Mouse (Mus musculus): ENCODE measurements at regions not wholly inside any gene's neighbourhood (a gene's known extent, or its start where the extent isn't known, plus 50 kb on each side); places are given as distances from the start of the nearest gene placed in this dataset.

DNA sequence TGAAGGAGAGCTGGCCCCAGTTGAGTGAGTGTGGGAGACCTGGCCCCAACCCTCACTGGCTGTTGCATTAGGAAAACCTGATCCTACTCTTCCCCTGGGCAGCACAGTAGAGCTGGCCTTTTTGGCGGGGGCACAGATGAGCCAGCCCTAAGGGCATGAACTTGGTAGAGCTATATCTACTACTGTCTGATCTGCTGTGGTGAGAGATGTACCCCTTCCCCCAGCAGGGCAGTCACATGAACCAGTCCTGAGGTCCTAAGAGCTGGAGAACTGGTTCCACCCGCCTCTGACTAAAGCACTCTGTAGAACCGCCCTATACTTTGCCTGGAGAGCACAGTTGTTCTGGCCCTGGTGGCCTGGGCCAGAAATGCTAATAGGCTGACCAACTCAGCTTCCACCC, 622.5 kb upstream of the Adamts5 start:
- H3K4me2 ChIP-seq (ENCODE audit: low read length): no peak overlapping the region
- no peaks in the 10 kb centered on the region for H3K9me3 ChIP-seq (ENCODE audit: control insufficient read depth, low read length)
- H3K4me3 ChIP-seq (replicated peaks; ENCODE audit: low read depth, low read length): no peak overlapping the region
- DNase-seq (no peak), ATAC-seq (ENCODE audit: low FRiP score, low TSS enrichment) (peak; percentile 65)
- H3K4me1 ChIP-seq (ENCODE audit: control insufficient read depth, insufficient read depth, low read length): no peaks in the 10 kb centered on the region
- no peaks in the 10 kb centered on the region for H3K36me3 ChIP-seq (ENCODE audit: control insufficient read depth, insufficient read depth, low read length)
- 79% methylated on average over 3 of the region's 3 CpGs for WGBS
- H3K9ac ChIP-seq (replicated peaks; ENCODE audit: low read length): no peak overlapping the region
- H3K27ac ChIP-seq (replicated peaks; ENCODE audit: low read depth, low read length): no peak overlapping the region
- H3K27me3 ChIP-seq (ENCODE audit: control insufficient read depth, insufficient read depth, low read length): no peaks in the 10 kb centered on the region

DNA sequence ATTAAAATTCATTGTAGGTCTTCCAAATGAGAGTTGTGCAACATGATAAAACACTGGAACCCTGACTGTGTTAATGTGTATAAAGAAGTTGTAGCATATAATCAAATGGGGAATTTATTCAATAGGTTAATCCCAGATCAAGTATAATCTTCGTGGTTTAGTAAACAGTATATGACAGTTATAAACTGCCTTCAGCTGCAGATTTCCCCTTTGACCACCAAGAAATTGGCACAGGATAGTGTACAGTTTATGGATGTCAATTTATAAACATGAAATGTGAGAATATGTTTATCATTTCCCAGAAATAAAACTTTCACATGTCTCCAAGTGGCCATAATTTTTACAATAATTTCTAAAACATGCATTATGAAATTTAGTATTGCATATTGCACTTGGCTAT, 615.3 kb upstream of the Adamts5 start:
- H3K27ac ChIP-seq (replicated peaks; ENCODE audit: low read depth, low read length): no peak overlapping the region
- 50% methylated on average over 1 of the region's 1 CpGs for WGBS
- H3K4me1 ChIP-seq (ENCODE audit: control insufficient read depth, insufficient read depth, low read length): no peaks in the 10 kb centered on the region
- no peaks in the 10 kb centered on the region for H3K36me3 ChIP-seq (ENCODE audit: control insufficient read depth, insufficient read depth, low read length)
- H3K9me3 ChIP-seq (ENCODE audit: control insufficient read depth, low read length): no peaks in the 10 kb centered on the region
- no peaks in the 10 kb centered on the region for H3K27me3 ChIP-seq (ENCODE audit: control insufficient read depth, insufficient read depth, low read length)
- H3K9ac ChIP-seq (replicated peaks; ENCODE audit: low read length): no peak overlapping the region
- no peak overlapping the region for H3K4me3 ChIP-seq (replicated peaks; ENCODE audit: low read depth, low read length)
- ATAC-seq (ENCODE audit: low FRiP score, low TSS enrichment) (no peak), DNase-seq (no peak)
- H3K4me2 ChIP-seq (ENCODE audit: low read length): no peak overlapping the region

DNA sequence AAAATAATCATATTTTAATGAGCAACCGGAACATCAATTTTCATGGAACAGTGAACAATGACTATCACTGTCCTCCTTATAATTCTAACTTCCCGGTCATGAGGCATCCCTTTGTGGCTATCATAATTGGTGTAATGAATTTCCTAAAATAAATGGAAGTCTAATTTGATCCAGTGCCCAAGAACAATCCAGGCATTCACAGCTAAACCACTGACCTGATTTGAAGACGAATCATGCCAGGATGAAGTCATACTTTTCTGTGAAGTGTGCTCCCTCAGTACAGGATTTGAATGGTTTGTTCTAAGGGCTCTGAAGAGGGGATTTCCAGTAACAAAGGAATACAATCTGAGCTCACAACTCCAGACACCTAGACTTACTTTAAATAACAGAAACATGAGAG, 614.5 kb upstream of the Adamts5 start:
- Histone ChIP-seq H3K9me3 (ENCODE audit: control insufficient read depth, low read length) (no peaks in the 10 kb centered on the region), H3K4me1 (ENCODE audit: control insufficient read depth, insufficient read depth, low read length) (no peaks in the 10 kb centered on the region), H3K27me3 (ENCODE audit: control insufficient read depth, insufficient read depth, low read length) (no peaks in the 10 kb centered on the region), H3K4me3 (replicated peaks; ENCODE audit: low read depth, low read length) (no peak overlapping the region), H3K27ac (replicated peaks; ENCODE audit: low read depth, low read length) (no peak overlapping the region), H3K4me2 (ENCODE audit: low read length) (no peak overlapping the region), H3K36me3 (ENCODE audit: control insufficient read depth, insufficient read depth, low read length) (no peaks in the 10 kb centered on the region), H3K9ac (replicated peaks; ENCODE audit: low read length) (no peak overlapping the region)
- 56% methylated on average over 3 of the region's 3 CpGs for WGBS
- ATAC-seq (ENCODE audit: low FRiP score, low TSS enrichment) (no peak), DNase-seq (no peak)

DNA sequence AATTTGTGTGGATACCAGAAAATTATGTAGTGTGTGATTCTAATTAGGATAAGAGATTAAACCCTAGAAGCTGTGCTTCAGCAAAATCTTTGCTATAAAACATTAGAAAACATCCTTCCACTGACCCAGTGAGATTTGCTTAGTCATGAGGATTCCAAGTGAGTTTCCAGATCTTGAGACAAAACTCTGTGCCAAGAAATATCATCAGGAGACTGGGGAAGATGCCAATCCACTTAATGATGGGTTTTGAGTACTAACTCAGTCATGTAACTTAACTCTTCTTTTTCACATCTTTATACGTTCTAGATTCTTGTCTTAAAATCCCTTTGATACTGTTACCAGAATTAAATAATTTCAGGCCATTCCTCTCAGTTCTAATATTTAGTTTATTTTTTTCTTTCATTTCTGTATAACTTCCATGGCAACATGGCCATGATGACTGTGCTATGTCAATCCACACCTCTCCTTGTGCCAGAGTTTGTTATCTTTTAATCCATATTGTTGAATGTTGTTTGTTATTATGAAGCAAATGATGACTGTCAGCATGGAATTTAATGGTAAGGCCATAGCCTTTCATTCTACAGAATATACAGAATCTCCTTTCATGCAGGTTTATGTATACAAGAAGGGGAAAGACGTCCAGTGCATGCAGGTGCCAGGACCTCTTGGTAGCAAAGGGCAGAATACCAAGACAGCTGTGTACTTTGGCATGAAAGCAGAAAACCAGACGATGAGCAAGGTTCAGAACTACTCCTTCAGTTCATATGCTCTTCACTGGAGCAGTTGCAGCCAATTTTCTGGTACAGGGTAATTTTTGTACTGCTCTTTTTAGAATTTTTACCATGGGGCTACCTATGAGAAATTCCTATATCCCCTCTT, 599.7 kb upstream of the Adamts5 start:
- no peaks in the 10 kb centered on the region for H3K36me3 ChIP-seq (ENCODE audit: control insufficient read depth, insufficient read depth, low read length)
- ATAC-seq (ENCODE audit: low FRiP score, low TSS enrichment): no peak
- H3K27ac ChIP-seq (replicated peaks; ENCODE audit: low read depth, low read length): no peak overlapping the region
- no peaks in the 10 kb centered on the region for H3K9me3 ChIP-seq (ENCODE audit: control insufficient read depth, low read length)
- no peak for DNase-seq
- no peak overlapping the region for H3K4me2 ChIP-seq (ENCODE audit: low read length)
- no peaks in the 10 kb centered on the region for H3K4me1 ChIP-seq (ENCODE audit: control insufficient read depth, insufficient read depth, low read length)
- H3K27me3 ChIP-seq (ENCODE audit: control insufficient read depth, insufficient read depth, low read length): no peaks in the 10 kb centered on the region
- WGBS: 74% methylated on average over 3 of the region's 3 CpGs
- no peak overlapping the region for H3K9ac ChIP-seq (replicated peaks; ENCODE audit: low read length)
- no peak overlapping the region for H3K4me3 ChIP-seq (replicated peaks; ENCODE audit: low read depth, low read length)

DNA sequence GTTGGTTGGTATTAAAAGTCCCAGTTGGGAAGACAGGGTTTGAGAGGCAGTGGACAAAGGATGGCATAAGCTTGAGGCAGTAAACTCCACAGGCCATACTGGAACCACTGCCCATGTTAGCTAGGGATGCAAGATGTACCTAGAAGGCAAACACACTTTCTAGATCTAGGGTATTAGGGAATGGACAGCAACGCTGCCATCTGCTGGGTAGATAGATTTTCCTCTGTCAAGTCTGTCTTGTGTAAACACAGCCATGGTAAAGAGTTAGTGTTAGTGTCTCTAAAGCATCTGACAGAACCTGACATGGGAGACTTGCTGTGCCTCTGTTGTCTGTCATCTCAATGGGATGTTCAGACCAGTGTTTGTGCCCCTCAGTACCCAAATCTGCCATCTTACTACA, 573.5 kb upstream of the Adamts5 start:
- no peaks in the 10 kb centered on the region for H3K9me3 ChIP-seq (ENCODE audit: control insufficient read depth, low read length)
- no peak for ATAC-seq (ENCODE audit: low FRiP score, low TSS enrichment)
- no peak overlapping the region for H3K4me3 ChIP-seq (replicated peaks; ENCODE audit: low read depth, low read length)
- H3K4me1 ChIP-seq (ENCODE audit: control insufficient read depth, insufficient read depth, low read length): no peaks in the 10 kb centered on the region
- no peak overlapping the region for H3K9ac ChIP-seq (replicated peaks; ENCODE audit: low read length)
- H3K4me2 ChIP-seq (ENCODE audit: low read length): no peak overlapping the region
- H3K36me3 ChIP-seq (ENCODE audit: control insufficient read depth, insufficient read depth, low read length): no peaks in the 10 kb centered on the region
- 71% methylated on average over 1 of the region's 1 CpGs for WGBS
- H3K27ac ChIP-seq (replicated peaks; ENCODE audit: low read depth, low read length): no peak overlapping the region
- no peaks in the 10 kb centered on the region for H3K27me3 ChIP-seq (ENCODE audit: control insufficient read depth, insufficient read depth, low read length)
- no peak for DNase-seq

DNA sequence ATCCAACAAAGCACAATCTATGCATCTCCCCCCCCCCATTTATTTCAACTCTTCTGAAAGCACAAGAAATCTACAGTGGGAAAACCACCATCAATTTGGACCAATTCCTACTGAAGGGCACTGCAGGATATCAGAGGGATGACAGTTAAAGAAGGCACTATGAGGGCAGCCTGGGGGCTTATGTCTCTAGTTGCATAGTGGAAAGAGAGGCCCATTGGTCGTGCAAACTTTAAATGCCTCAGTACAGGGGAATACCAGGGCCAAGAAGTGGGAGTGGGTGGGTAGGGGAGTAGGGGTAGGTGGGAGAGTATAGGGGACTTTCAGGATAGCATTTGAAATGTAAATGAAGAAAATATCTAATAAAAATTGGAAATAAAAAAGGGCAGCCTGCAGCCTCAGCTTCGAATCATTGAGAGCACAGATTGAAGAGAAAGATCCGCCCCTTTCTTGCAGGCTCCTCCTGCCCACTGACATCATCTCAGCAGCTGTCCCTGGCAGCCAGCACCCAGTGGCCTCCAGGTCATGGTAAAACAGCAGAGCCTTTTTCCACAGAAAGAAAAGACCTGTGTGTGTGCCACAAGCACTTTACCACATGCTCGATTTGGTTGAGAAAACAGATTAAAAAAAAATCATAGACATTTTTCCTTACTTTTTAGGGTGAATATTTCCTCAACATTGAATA, 571.6 kb upstream of the Adamts5 start:
- Histone ChIP-seq H3K36me3 (ENCODE audit: control insufficient read depth, insufficient read depth, low read length) (no peaks in the 10 kb centered on the region), H3K4me2 (ENCODE audit: low read length) (no peak overlapping the region), H3K27ac (replicated peaks; ENCODE audit: low read depth, low read length) (no peak overlapping the region), H3K9me3 (ENCODE audit: control insufficient read depth, low read length) (no peaks in the 10 kb centered on the region), H3K4me3 (replicated peaks; ENCODE audit: low read depth, low read length) (no peak overlapping the region), H3K9ac (replicated peaks; ENCODE audit: low read length) (no peak overlapping the region), H3K27me3 (ENCODE audit: control insufficient read depth, insufficient read depth, low read length) (no peaks in the 10 kb centered on the region), H3K4me1 (ENCODE audit: control insufficient read depth, insufficient read depth, low read length) (no peaks in the 10 kb centered on the region)
- DNase-seq (no peak), ATAC-seq (ENCODE audit: low FRiP score, low TSS enrichment) (no peak)
- 56% methylated on average over 4 of the region's 4 CpGs for WGBS

DNA sequence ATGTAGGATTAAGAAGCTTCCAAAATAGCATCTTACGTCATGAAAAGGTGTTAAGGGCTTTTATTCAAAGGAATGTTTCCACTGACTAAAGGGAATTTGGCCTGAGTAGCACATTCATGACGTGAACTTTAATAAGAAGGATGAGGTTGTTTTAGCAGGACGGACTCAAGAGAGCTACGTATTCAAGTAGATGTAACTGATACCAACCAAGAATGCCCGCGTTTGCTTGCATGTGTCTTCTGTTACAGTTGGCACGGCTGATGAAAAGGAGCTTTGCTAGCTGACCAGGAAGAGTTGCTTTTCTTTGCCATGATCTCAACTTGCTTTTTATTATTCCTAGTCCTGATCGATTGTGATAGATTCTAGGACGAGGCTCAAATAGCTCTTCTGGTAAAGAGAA, 559.4 kb upstream of the Adamts5 start:
- H3K4me1 ChIP-seq (ENCODE audit: control insufficient read depth, insufficient read depth, low read length): no peaks in the 10 kb centered on the region
- no peak overlapping the region for H3K9ac ChIP-seq (replicated peaks; ENCODE audit: low read length)
- no peak for DNase-seq
- WGBS: 87% methylated on average over 9 of the region's 9 CpGs
- no peak for ATAC-seq (ENCODE audit: low FRiP score, low TSS enrichment)
- no peak overlapping the region for H3K4me3 ChIP-seq (replicated peaks; ENCODE audit: low read depth, low read length)
- H3K27ac ChIP-seq (replicated peaks; ENCODE audit: low read depth, low read length): no peak overlapping the region
- no peaks in the 10 kb centered on the region for H3K36me3 ChIP-seq (ENCODE audit: control insufficient read depth, insufficient read depth, low read length)
- H3K9me3 ChIP-seq (ENCODE audit: control insufficient read depth, low read length): no peaks in the 10 kb centered on the region
- no peak overlapping the region for H3K4me2 ChIP-seq (ENCODE audit: low read length)
- H3K27me3 ChIP-seq (ENCODE audit: control insufficient read depth, insufficient read depth, low read length): no peaks in the 10 kb centered on the region

DNA sequence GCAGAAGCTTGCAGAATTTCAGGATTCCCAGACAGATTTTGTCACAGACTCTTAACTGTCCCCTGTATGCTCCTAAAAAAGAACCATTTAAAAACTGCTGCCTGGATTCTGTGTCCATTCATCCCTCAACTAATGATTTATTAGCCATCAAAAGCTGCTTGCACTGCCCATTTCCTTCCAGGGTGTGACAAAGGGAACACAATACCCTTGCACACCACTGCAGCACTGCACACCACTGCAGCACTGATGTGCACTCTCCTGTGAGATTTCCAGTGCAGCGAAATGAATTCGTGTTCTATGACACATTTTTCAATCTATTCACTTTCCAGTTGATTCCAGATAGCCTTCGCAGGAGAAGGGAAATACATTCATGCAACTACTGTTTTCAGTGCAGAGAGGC, 555.0 kb upstream of the Adamts5 start:
- H3K36me3 ChIP-seq (ENCODE audit: control insufficient read depth, insufficient read depth, low read length): no peaks in the 10 kb centered on the region
- ATAC-seq (ENCODE audit: low FRiP score, low TSS enrichment): no peak

DNA sequence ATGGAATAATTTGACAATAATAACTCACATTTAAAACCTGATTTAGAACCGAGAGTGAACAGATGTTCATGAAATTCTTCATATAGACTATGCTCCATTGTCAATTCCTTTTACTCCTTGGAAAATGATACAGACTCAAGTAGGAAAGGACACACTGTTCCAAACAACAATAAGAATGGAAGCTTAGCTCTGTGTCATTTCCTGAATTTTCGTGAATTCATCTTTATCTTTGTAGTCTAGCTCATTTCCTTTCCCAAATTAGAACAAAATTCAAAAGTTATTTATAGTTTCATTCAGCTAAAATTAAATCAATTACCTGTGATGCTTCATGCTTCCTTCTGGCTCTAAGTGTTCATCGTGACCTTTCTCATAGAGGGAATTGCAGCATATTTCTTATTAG, 553.2 kb upstream of the Adamts5 start:
- 82% methylated on average over 3 of the region's 3 CpGs for WGBS
- no peak overlapping the region for H3K27ac ChIP-seq (replicated peaks; ENCODE audit: low read depth, low read length)
- no peak overlapping the region for H3K9ac ChIP-seq (replicated peaks; ENCODE audit: low read length)
- no peaks in the 10 kb centered on the region for H3K27me3 ChIP-seq (ENCODE audit: control insufficient read depth, insufficient read depth, low read length)
- no peak for ATAC-seq (ENCODE audit: low FRiP score, low TSS enrichment)
- no peak overlapping the region for H3K4me3 ChIP-seq (replicated peaks; ENCODE audit: low read depth, low read length)
- no peaks in the 10 kb centered on the region for H3K36me3 ChIP-seq (ENCODE audit: control insufficient read depth, insufficient read depth, low read length)
- H3K4me2 ChIP-seq (ENCODE audit: low read length): no peak overlapping the region
- no peaks in the 10 kb centered on the region for H3K9me3 ChIP-seq (ENCODE audit: control insufficient read depth, low read length)
- DNase-seq: no peak
- H3K4me1 ChIP-seq (ENCODE audit: control insufficient read depth, insufficient read depth, low read length): no peaks in the 10 kb centered on the region

More for the DNA sequence above, 555.0 kb upstream of the Adamts5 start:
- no peaks in the 10 kb centered on the region for H3K27me3 ChIP-seq (ENCODE audit: control insufficient read depth, insufficient read depth, low read length)
- no peak overlapping the region for H3K9ac ChIP-seq (replicated peaks; ENCODE audit: low read length)
- 82% methylated on average over 3 of the region's 3 CpGs for WGBS
- H3K9me3 ChIP-seq (ENCODE audit: control insufficient read depth, low read length): no peaks in the 10 kb centered on the region
- no peaks in the 10 kb centered on the region for H3K4me1 ChIP-seq (ENCODE audit: control insufficient read depth, insufficient read depth, low read length)
- no peak for DNase-seq
- H3K27ac ChIP-seq (replicated peaks; ENCODE audit: low read depth, low read length): no peak overlapping the region
- H3K4me3 ChIP-seq (replicated peaks; ENCODE audit: low read depth, low read length): no peak overlapping the region
- H3K4me2 ChIP-seq (ENCODE audit: low read length): no peak overlapping the region
